Mouse (Mus musculus) gastrocnemius, adult 2 months (tissue): ENCODE data around the gene Egr2. TPM values are rescaled to one million over a fixed set of nuclear protein-coding genes. Genes with fewer than 3 reads are reported as not detected.

Source experiments
- DNase-seq: peaks from one replicate; pipeline ENCODE4 v3.0.0; 2022
- H3K27ac ChIP-seq: fragments of 200-600 bp; 2 replicates; pipeline ENCODE4 v1.8.1; 2022; ENCODE audit warnings: mild to moderate bottlenecking
- H3K4me3 ChIP-seq: fragments of 200-600 bp; 2 replicates; pipeline ENCODE4 v1.8.1; 2022; ENCODE audit warnings: mild to moderate bottlenecking, moderate library complexity
- CTCF ChIP-seq: fragments of 200-600 bp; IDR thresholded peaks from 2 replicates; pipeline ENCODE4 v1.8.1; 2022; ENCODE audit warnings: antibody characterized with exemption, mild to moderate bottlenecking, moderate library complexity
- intact Hi-C: fragments of 180-260 bp; cut with DNase I; formaldehyde crosslinking; loops from one replicate; pipeline ENCODE4 v1.15.1; 2025
- total RNA-seq, 2 experiments: library from RNA; stranded (reverse); gene quantifications; 2 replicates each; pipeline ENCODE4 v1.2.3; 2021

The Egr2 gene
- total RNA-seq, 2 experiments from 2014 or later, result 0.31 to 1.2 TPM

- intact Hi-C loops, result no loop called here
- Histone ChIP-seq H3K27ac (no peak overlapping the region), H3K4me3 (no peak overlapping the region)
- no peak for TF ChIP-seq CTCF
- no peak for DNase-seq
Measured at GRCm38 (mm10) chr10:67581698-67582285, 46.5 kb downstream of the Egr2 start.

GRCm38 (mm10) chr10:67585873-67586610 is 50.8 kb downstream of the Egr2 start:
- no peak for TF ChIP-seq CTCF
- intact Hi-C loops, result no loop called here
- Histone ChIP-seq H3K27ac (no peak overlapping the region), H3K4me3 (no peak overlapping the region)
- no peak for DNase-seq

Other genes with a start within 250 kb of the Egr2 start
- 10 to 100 TPM; 26.6 to 29.5 TPM for gene Ado, start 13.5 kb downstream of the Egr2 start, total RNA-seq